In the genomic region with DNA sequence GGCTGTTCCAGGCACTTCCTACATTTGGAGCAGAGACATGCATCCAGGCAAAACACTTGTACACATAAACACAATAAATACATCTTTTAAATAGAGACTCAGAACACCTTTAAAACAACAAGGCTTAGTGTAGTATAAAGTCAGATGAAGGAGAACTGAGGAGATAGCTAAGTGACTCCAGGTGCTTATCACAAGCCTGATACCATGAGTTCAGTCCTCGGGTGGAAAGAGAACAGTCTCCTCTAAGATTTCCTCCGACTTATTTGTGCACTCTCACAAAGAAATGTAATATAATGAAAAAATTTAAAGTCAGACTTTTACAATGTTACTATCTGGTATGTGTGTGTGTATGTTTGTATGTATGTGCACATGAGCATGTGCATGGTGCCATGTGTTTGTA, we compare ENCODE assay signal across 19 mouse cellular contexts.
"Had no signal": no experiment of that assay in that cellular context is flagged by ENCODE, and none has a peak within 500 bp of the region (broad histone marks: within the 10 kb centered on the region; RNA-seq: fewer than 3 reads in every experiment).

No protein-coding gene starts in this region.

- H3K4me2 ChIP-seq: intestine, embryonic 15.5 days; kidney, embryonic 15.5 days; limb, embryonic 13.5 days; lung, embryonic 14.5 days; midbrain, embryonic 12.5 days; neural tube, embryonic 13.5 days had no signal

- ATAC-seq: intestine, embryonic 15.5 days; lung, postnatal 0 days; midbrain, embryonic 16.5 days had no signal

- H3K4me1 ChIP-seq: limb, embryonic 10.5 days; limb, embryonic 13.5 days had no signal

- H3K27me3 ChIP-seq: intestine, embryonic 15.5 days; kidney, embryonic 15.5 days; limb, embryonic 13.5 days; midbrain, embryonic 12.5 days; neural tube, embryonic 13.5 days had no signal

- H3K4me3 ChIP-seq: intestine, embryonic 15.5 days; kidney, embryonic 15.5 days; limb, embryonic 10.5 days; limb, embryonic 13.5 days; midbrain, embryonic 12.5 days; myocyte; neural tube, embryonic 13.5 days had no signal

- H3K27ac ChIP-seq: intestine, embryonic 15.5 days; kidney, embryonic 15.5 days; limb, embryonic 10.5 days; limb, embryonic 13.5 days; midbrain, embryonic 12.5 days; neural tube, embryonic 13.5 days had no signal

- H3K9me3 ChIP-seq: intestine, embryonic 15.5 days; kidney, embryonic 15.5 days; limb, embryonic 10.5 days; limb, embryonic 13.5 days; midbrain, embryonic 12.5 days; neural tube, embryonic 13.5 days had no signal

- H3K36me3 ChIP-seq: intestine, embryonic 15.5 days; kidney, embryonic 15.5 days; limb, embryonic 10.5 days; limb, embryonic 13.5 days; midbrain, embryonic 12.5 days; neural tube, embryonic 13.5 days had no signal

- DNase-seq: kidney, adult 11 months; kidney, adult 8-10 months; kidney, postnatal 14 days; kidney, postnatal 4 days; lung, embryonic 14.5 days; lung, postnatal 36 days; retina, postnatal 1 day; thymus, adult 2 months; thymus, postnatal 14 days; thymus, postnatal 4 days had no signal

- H3K9ac ChIP-seq: intestine, embryonic 15.5 days; kidney, embryonic 15.5 days; limb, embryonic 13.5 days; lung, embryonic 14.5 days; midbrain, embryonic 12.5 days; neural tube, embryonic 13.5 days had no signal
